Mouse (Mus musculus) intestine, embryonic 15.5 days (tissue): ENCODE results near the gene Kif5c. TPM values are rescaled to one million over a fixed set of nuclear protein-coding genes. Genes with fewer than 3 reads are reported as not detected.

ENCODE experiments used
- ATAC-seq: fragments of 200-750 bp; cut with Nextera tagmentation; 2 replicates; pipeline ENCODE4 v1.8.0; 2017; ENCODE audit warnings: moderate TSS enrichment, moderate library complexity
- H3K27ac ChIP-seq: fragments of 300-500 bp; sonication (generic); 2 replicates; pipeline ENCODE4 v1.5.1; 2015; ENCODE audit warnings: mild to moderate bottlenecking, inconsistent platforms
- H3K27me3 ChIP-seq: fragments of 300-500 bp; sonication (generic); replicated peaks from 2 replicates; pipeline ENCODE4 v1.6.1; 2015; ENCODE audit warnings: inconsistent platforms
- H3K36me3 ChIP-seq: fragments of 300-500 bp; sonication (generic); 2 replicates; pipeline ENCODE4 v1.6.1; 2015; ENCODE audit warnings: inconsistent platforms
- H3K4me1 ChIP-seq: fragments of 300-500 bp; sonication (generic); replicated peaks from 2 replicates; pipeline ENCODE4 v1.6.1; 2015; ENCODE audit warnings: inconsistent platforms
- H3K4me2 ChIP-seq: fragments of 300-500 bp; sonication (generic); replicated peaks from 2 replicates; pipeline ENCODE4 v1.6.1; 2015; ENCODE audit warnings: mild to moderate bottlenecking, inconsistent platforms
- H3K4me3 ChIP-seq: fragments of 300-500 bp; sonication (generic); replicated peaks from 2 replicates; pipeline ENCODE4 v1.5.1; 2015; ENCODE audit warnings: inconsistent platforms
- H3K9ac ChIP-seq: fragments of 300-500 bp; sonication (generic); 2 replicates; pipeline ENCODE4 v1.6.1; 2015; ENCODE audit warnings: inconsistent platforms
- H3K9me3 ChIP-seq: fragments of 300-500 bp; sonication (generic); 2 replicates; pipeline ENCODE4 v1.6.1; 2016; ENCODE audit warnings: inconsistent platforms
- WGBS: fragments of 180-500 bp; shearing (Covaris S2); methylation state at CpG from one replicate; pipeline ENCODE4 v1.1.7; 2015; 5-methylcytosine and 5-hydroxymethylcytosine counted together
- polyA plus RNA-seq: library from polyadenylated mRNA; unstranded; fragments of >200 nt; fragmentation: Nextera tagmentation; extraction: Ambion mirVana; gene quantifications from 2 replicates; pipeline ENCODE4 v1.2.1, GENCODE M21; 2015

Kif5c gene
- polyA plus RNA-seq, 1 experiment from 2014 or later, result 8.2 TPM

GRCm38 (mm10) chr2:49655874-49656195 lies 36.7 kb downstream of the Kif5c start:
- ATAC-seq, result no peak
- Histone ChIP-seq H3K27me3 (no peaks in the 10 kb centered on the region), H3K9me3 (no peaks in the 10 kb centered on the region), H3K27ac (no peak overlapping the region), H3K36me3 (no peaks in the 10 kb centered on the region), H3K4me2 (no peak overlapping the region), H3K4me1 (no peaks in the 10 kb centered on the region), H3K4me3 (no peak overlapping the region), H3K9ac (no peak overlapping the region)
- WGBS, result 81% methylated on average over 3 of the region's 3 CpGs

- Histone ChIP-seq H3K4me1 (no peaks in the 10 kb centered on the region), H3K27ac (no peak overlapping the region), H3K4me3 (no peak overlapping the region), H3K36me3 (no peaks in the 10 kb centered on the region), H3K27me3 (no peaks in the 10 kb centered on the region), H3K9ac (no peak overlapping the region), H3K4me2 (no peak overlapping the region), H3K9me3 (no peaks in the 10 kb centered on the region)
- 87% methylated on average over 2 of the region's 2 CpGs for WGBS
- no peak for ATAC-seq
Observed at GRCm38 (mm10) chr2:49656988-49657387, 37.9 kb downstream of the Kif5c start.

GRCm38 (mm10) chr2:49657666-49658065 lies 38.6 kb downstream of the Kif5c start:
- no peak for ATAC-seq
- H3K9ac ChIP-seq, result no peak overlapping the region
- H3K27ac ChIP-seq, result no peak overlapping the region
- no peaks in the 10 kb centered on the region for H3K4me1 ChIP-seq
- no peaks in the 10 kb centered on the region for H3K9me3 ChIP-seq
- no peaks in the 10 kb centered on the region for H3K36me3 ChIP-seq
- H3K4me3 ChIP-seq, result no peak overlapping the region
- no peaks in the 10 kb centered on the region for H3K27me3 ChIP-seq
- H3K4me2 ChIP-seq, result no peak overlapping the region
- WGBS, result 90% methylated on average over 3 of the region's 3 CpGs

GRCm38 (mm10) chr2:49658988-49659387 lies 39.9 kb downstream of the Kif5c start:
- no peak overlapping the region for H3K9ac ChIP-seq
- no peak overlapping the region for H3K4me2 ChIP-seq
- WGBS, result 76% methylated on average over 4 of the region's 4 CpGs
- no peaks in the 10 kb centered on the region for H3K27me3 ChIP-seq
- no peak overlapping the region for H3K4me3 ChIP-seq
- no peaks in the 10 kb centered on the region for H3K4me1 ChIP-seq
- no peak overlapping the region for H3K27ac ChIP-seq
- ATAC-seq, result no peak
- no peaks in the 10 kb centered on the region for H3K36me3 ChIP-seq
- no peaks in the 10 kb centered on the region for H3K9me3 ChIP-seq

DNA sequence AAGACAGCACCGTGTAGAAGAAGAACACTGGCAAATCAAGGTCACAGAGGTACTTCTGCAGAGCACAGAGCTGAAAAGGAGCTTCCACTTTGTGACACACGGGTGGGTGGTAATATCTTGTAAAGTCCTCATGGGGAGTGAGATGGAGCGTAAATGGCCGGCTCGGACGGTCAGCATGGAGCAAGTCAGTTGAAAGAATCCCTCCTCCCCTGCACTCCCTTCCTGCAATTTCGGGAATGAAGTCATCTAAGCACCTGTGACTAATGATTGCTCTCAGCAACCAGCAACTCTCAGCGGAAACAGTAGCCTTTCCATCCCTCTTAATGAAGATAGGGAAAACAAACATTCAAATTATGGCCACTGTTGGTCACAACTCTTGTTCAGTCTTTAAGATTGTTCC lies 40.9 kb downstream of the Kif5c start:
- Histone ChIP-seq H3K4me2 (no peak overlapping the region), H3K36me3 (no peaks in the 10 kb centered on the region), H3K27ac (no peak overlapping the region), H3K4me3 (no peak overlapping the region), H3K9me3 (no peaks in the 10 kb centered on the region), H3K27me3 (no peaks in the 10 kb centered on the region), H3K9ac (no peak overlapping the region), H3K4me1 (no peaks in the 10 kb centered on the region)
- ATAC-seq, result no peak
- WGBS, result 55% methylated on average over 8 of the region's 8 CpGs

GRCm38 (mm10) chr2:49660375-49660923 lies 41.4 kb downstream of the Kif5c start:
- H3K9ac ChIP-seq, result no peak overlapping the region
- WGBS, result 88% methylated on average over 12 of the region's 12 CpGs
- no peak overlapping the region for H3K27ac ChIP-seq
- ATAC-seq, result no peak
- no peaks in the 10 kb centered on the region for H3K4me1 ChIP-seq
- no peak overlapping the region for H3K4me2 ChIP-seq
- H3K36me3 ChIP-seq, result no peaks in the 10 kb centered on the region
- H3K27me3 ChIP-seq, result no peaks in the 10 kb centered on the region
- no peak overlapping the region for H3K4me3 ChIP-seq
- H3K9me3 ChIP-seq, result no peaks in the 10 kb centered on the region

GRCm38 (mm10) chr2:49661348-49661747 lies 42.2 kb downstream of the Kif5c start:
- H3K4me1 ChIP-seq, result no peaks in the 10 kb centered on the region
- H3K9me3 ChIP-seq, result no peaks in the 10 kb centered on the region
- no peak overlapping the region for H3K9ac ChIP-seq
- ATAC-seq, result no peak
- no peak overlapping the region for H3K4me2 ChIP-seq
- H3K27me3 ChIP-seq, result no peaks in the 10 kb centered on the region
- no peak overlapping the region for H3K4me3 ChIP-seq
- no peak overlapping the region for H3K27ac ChIP-seq
- no peaks in the 10 kb centered on the region for H3K36me3 ChIP-seq

- no peak for ATAC-seq
- 90% methylated on average over 3 of the region's 3 CpGs for WGBS
- Histone ChIP-seq H3K9ac (no peak overlapping the region), H3K9me3 (no peaks in the 10 kb centered on the region), H3K27ac (no peak overlapping the region), H3K4me1 (no peaks in the 10 kb centered on the region), H3K4me2 (no peak overlapping the region), H3K4me3 (no peak overlapping the region), H3K36me3 (no peaks in the 10 kb centered on the region), H3K27me3 (no peaks in the 10 kb centered on the region)
Observed at GRCm38 (mm10) chr2:49661872-49662271, 42.8 kb downstream of the Kif5c start.

GRCm38 (mm10) chr2:49671753-49672500 lies 52.8 kb downstream of the Kif5c start:
- no peak overlapping the region for H3K4me3 ChIP-seq
- no peaks in the 10 kb centered on the region for H3K27me3 ChIP-seq
- no peaks in the 10 kb centered on the region for H3K36me3 ChIP-seq
- H3K9me3 ChIP-seq, result no peaks in the 10 kb centered on the region
- no peaks in the 10 kb centered on the region for H3K4me1 ChIP-seq
- H3K4me2 ChIP-seq, result no peak overlapping the region
- WGBS, result 86% methylated on average over 12 of the region's 12 CpGs
- no peak for ATAC-seq
- no peak overlapping the region for H3K27ac ChIP-seq
- no peak overlapping the region for H3K9ac ChIP-seq

GRCm38 (mm10) chr2:49672501-49672874 lies 53.4 kb downstream of the Kif5c start:
- no peak overlapping the region for H3K4me2 ChIP-seq
- H3K27ac ChIP-seq, result no peak overlapping the region
- WGBS, result 94% methylated on average over 7 of the region's 7 CpGs
- ATAC-seq, result no peak
- no peaks in the 10 kb centered on the region for H3K9me3 ChIP-seq
- no peaks in the 10 kb centered on the region for H3K36me3 ChIP-seq
- H3K9ac ChIP-seq, result no peak overlapping the region
- no peak overlapping the region for H3K4me3 ChIP-seq
- H3K4me1 ChIP-seq, result no peaks in the 10 kb centered on the region
- H3K27me3 ChIP-seq, result no peaks in the 10 kb centered on the region

DNA sequence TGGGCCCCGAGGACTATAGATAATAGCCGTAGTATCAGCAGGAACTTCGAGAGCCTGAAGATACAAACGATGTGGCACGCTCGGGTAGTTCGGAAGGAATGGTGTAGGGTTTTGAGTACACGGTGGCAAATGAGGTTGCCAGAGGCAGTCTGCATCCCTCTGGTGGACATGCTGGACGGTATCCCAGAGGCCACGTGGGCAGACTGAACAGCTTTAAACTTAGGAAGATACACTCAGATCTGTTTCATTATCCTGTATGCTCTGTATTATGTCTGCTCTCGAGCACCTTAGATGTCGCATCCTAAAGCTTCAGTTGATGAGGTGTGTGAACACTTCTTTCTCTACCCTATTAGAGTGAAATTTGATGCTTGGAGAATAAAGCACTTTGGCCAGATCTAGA lies 56.9 kb downstream of the Kif5c start:
- Histone ChIP-seq H3K4me3 (no peak overlapping the region), H3K27ac (no peak overlapping the region), H3K4me2 (no peak overlapping the region), H3K36me3 (no peaks in the 10 kb centered on the region), H3K27me3 (no peaks in the 10 kb centered on the region), H3K9ac (no peak overlapping the region), H3K9me3 (no peaks in the 10 kb centered on the region), H3K4me1 (no peaks in the 10 kb centered on the region)
- no peak for ATAC-seq
- 82% methylated on average over 12 of the region's 12 CpGs for WGBS

DNA sequence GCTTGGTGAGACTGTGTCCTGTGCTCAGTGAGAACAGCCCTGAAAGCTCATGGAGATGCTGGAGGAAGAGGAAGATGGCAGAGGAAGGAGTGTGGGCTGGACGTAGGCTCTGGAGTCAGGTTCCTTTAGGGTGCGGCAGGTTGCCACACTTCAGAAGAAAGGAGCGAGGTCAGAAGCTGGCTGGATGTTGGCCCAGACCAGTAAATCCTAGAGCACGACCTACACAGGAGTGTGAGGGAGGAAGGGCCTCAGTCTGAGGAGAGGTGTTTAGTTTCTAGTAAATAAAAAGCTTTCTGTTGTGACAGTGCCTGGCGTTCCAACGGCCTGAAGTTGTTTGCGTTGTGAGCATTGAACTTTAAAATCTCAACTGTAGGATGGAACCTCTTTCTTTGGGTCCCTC lies 59.3 kb downstream of the Kif5c start:
- H3K27ac ChIP-seq, result no peak overlapping the region
- no peak overlapping the region for H3K4me3 ChIP-seq
- no peak overlapping the region for H3K9ac ChIP-seq
- H3K4me1 ChIP-seq, result no peaks in the 10 kb centered on the region
- H3K9me3 ChIP-seq, result no peaks in the 10 kb centered on the region
- H3K4me2 ChIP-seq, result no peak overlapping the region
- H3K36me3 ChIP-seq, result no peaks in the 10 kb centered on the region
- 51% methylated on average over 7 of the region's 7 CpGs for WGBS
- no peak for ATAC-seq
- no peaks in the 10 kb centered on the region for H3K27me3 ChIP-seq

DNA sequence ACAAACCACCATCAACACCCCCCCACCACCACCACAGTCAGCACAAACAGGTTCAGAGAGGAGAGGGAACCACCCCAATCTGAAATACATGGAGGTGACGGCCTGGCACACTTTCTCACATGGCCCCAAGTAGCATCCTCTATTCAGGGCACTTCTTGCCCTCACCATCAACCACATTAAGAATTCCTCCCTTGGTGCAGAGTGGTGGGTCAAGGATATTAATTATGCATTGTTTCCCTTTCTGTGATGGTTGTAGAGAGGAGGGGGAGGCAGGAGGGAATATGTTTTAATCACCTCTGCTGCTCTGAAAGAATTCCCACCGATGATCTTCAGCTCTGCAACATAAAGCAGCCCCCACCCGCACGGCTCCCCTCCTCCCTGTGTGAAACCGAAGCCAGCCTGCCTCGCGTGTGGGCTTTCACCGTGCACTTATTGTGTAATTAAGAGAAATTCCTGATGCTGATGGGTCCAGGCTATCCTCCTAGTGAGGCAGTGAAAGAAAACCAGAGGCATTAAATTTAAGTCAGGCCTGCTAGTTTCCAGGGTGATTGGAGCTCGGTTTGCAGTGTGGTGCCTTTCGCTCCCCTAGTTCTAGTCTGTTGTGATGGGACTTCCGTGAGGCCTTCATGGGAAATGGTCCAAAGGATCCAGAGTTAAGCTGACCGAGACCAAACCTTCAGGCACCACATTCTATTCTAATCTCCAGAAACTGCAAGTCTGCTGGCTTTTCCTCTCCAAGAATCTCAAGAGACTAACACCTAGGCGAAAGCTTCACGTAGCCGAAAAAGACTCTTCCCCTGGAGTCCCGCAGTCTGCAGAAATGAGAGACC lies 60.3 kb downstream of the Kif5c start:
- ATAC-seq, result no peak
- 77% methylated on average over 16 of the region's 16 CpGs for WGBS
- no peak overlapping the region for H3K4me2 ChIP-seq
- no peaks in the 10 kb centered on the region for H3K9me3 ChIP-seq
- H3K27me3 ChIP-seq, result no peaks in the 10 kb centered on the region
- H3K27ac ChIP-seq, result no peak overlapping the region
- no peak overlapping the region for H3K4me3 ChIP-seq
- H3K4me1 ChIP-seq, result no peaks in the 10 kb centered on the region
- no peaks in the 10 kb centered on the region for H3K36me3 ChIP-seq
- no peak overlapping the region for H3K9ac ChIP-seq
